Mouse (Mus musculus) heart, postnatal 0 days (tissue): ENCODE results near the gene Dzip1.

ENCODE experiments used
- CTCF ChIP-seq: IDR thresholded peaks from 2 replicates; pipeline ENCODE4 v1.5.1; 2016; ENCODE audit warnings: antibody characterized with exemption, control low read depth, low read depth
- EP300 ChIP-seq: IDR thresholded peaks from 2 replicates; pipeline ENCODE4 v1.6.1; 2016; ENCODE audit warnings: antibody characterized with exemption, low read depth

DNA sequence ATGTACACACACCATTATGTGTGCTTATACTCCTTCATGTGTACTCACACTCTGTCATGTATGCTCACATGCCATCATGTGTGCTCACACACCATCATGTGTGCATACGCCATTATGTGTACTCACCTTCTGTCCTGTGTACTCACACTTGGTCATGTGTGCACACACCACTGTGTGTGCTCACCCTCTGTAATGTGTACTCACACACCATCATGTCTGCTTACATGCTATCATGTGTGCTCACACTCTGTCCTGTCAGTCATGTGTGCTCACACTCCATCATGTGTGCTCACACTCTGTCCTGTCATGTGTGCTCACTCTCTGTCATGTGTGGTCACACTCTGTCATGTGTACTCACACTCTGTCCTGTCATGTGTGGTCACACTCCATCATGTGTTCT, 85.2 kb downstream of the Dzip1 start:
- TF ChIP-seq EP300 (no peak), CTCF (no peak)
